Mouse (Mus musculus): ENCODE results near the gene Per1.

DNA sequence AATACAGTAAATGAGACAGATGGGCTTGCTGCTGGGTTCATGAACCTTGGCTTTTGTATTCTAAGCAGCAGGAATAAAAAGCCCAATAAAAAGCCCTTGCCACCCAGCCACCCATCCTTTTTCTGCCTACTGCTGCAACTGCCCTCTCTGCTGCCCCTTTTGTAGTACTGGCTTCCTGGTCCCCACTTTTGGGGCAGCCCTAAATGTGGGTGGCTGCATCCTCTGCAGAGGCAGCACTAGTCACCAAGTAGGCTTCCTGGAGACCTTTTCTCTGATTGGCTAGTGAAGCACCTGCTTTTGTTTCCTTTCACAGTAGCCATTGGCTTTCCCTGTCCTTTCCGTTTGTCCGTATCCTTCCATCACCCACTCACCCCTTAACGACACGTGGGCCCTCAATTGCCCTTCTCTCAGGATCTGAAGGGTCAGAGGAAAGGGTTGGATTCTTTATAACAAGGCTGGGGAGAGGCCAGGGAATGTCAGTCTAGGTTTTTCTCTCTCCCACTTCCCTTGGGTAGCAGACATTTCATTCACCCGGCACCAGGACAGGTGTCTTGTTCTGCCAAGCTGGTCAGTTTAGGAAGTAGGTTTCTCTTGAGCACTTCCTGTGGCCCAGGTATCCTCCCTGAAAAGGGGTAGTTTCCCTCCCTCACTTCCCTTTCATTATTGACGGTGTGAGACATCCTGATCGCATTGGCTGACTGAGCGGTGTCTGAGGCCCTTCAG, 3.2 kb downstream of the Per1 start:
- TF ChIP-seq FOSL1 (IDR thresholded peaks at IDR 0.05; ENCODE audit: insufficient read depth, low read length, poor library complexity, severe bottlenecking) (no peak), CTCF (IDR thresholded peaks at IDR 0.05; ENCODE audit: control insufficient read depth, insufficient read depth, insufficient read length) (no peak), MYOG (IDR thresholded peaks at IDR 0.05; ENCODE audit: control insufficient read depth, extremely low read depth, insufficient read length) (no peak), CEBPB (IDR thresholded peaks at IDR 0.05; ENCODE audit: low read depth) (no peak), USF1 (IDR thresholded peaks at IDR 0.05; ENCODE audit: low read depth) (no peak), MYOD1 (IDR thresholded peaks at IDR 0.05; ENCODE audit: control insufficient read depth, insufficient read length, low read depth) (no peak)

All from C2C12 (cell line).